Mouse (Mus musculus) embryonic fibroblast, embryonic 13.5 days (primary cell): ENCODE measurements around the gene 1700025G04Rik. TPM values are rescaled to one million over a fixed set of nuclear protein-coding genes. Genes with fewer than 3 reads are reported as not detected.

Experiments
- H3K27ac ChIP-seq: 2 replicates; pipeline ENCODE4 v1.5.1; 2012; ENCODE audit warnings: low read length, control low read depth, inconsistent platforms; ENCODE audit not compliant: insufficient read depth
- H3K4me1 ChIP-seq: 2 replicates; pipeline ENCODE4 v1.6.1; 2011; ENCODE audit warnings: low read length; ENCODE audit not compliant: control insufficient read depth, insufficient read depth
- H3K4me3 ChIP-seq: 2 replicates; pipeline ENCODE4 v1.5.1; 2011; ENCODE audit warnings: mild to moderate bottlenecking, control low read depth, low read length; ENCODE audit not compliant: insufficient read depth
- CTCF ChIP-seq: IDR thresholded peaks from 2 replicates; pipeline ENCODE4 v1.5.1; 2011; ENCODE audit warnings: mild to moderate bottlenecking, control low read depth, low read length, moderate library complexity, borderline replicate concordance; ENCODE audit not compliant: insufficient read depth
- POLR2A ChIP-seq: IDR thresholded peaks from 2 replicates; pipeline ENCODE4 v1.6.1; 2011; ENCODE audit warnings: low read depth, mild to moderate bottlenecking, control low read depth, low read length, moderate library complexity
- polyA plus RNA-seq: library from polyadenylated mRNA; stranded (reverse); fragments of >200 nt; gene quantifications from 2 replicates; pipeline ENCODE4 v1.2.4, GENCODE M21; 2011; ENCODE audit warnings: low read depth; ENCODE audit not compliant: missing spikeins, insufficient read length

1700025G04Rik gene
- polyA plus RNA-seq, 1 experiment, result 30.5 TPM

DNA sequence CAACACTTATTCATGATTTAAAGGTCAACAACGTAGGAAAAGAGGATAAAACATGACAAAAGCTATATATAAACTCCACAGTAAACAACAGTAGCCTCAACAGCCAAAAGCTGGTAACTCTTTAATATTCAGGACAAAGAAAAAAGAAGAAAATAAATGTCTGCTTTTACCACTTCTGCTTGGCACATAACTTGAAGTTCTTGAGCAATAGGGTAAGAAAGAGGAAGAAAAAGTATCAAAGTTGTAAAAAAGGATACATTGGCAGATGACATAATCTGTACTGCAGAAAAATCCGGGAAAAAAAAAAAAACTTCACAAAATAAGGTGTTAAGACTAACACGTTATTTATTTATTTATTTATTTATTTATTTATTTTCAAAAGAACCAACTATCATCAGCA lies 131.5 kb downstream of the 1700025G04Rik start:
- H3K27ac ChIP-seq, result no peak overlapping the region
- no peak overlapping the region for H3K4me3 ChIP-seq
- no peak for TF ChIP-seq CTCF
- TF ChIP-seq POLR2A, result no peak
- no peaks in the 10 kb centered on the region for H3K4me1 ChIP-seq

DNA sequence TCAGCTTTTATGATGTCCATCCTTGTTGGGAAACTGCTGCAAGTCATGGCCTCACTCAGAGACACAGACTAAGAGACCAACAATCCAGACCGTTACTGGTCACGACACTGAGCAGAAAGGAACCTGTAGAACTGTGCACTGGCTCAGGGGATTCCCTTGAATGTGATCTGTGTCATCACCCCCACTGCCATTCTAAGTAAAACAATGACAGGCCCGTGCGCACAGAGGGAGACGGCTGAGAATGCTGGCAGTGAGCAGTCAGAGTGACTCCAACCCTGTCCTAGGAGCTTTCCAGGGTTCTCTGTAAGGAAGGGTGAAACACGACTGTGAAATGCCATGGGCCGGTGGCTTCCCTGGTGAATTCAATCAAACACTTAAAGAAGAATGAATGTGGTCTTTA lies 132.3 kb downstream of the 1700025G04Rik start:
- TF ChIP-seq CTCF, result no peak
- no peak for TF ChIP-seq POLR2A
- no peaks in the 10 kb centered on the region for H3K4me1 ChIP-seq
- H3K4me3 ChIP-seq, result no peak overlapping the region
- no peak overlapping the region for H3K27ac ChIP-seq

GRCm38 (mm10) chr1:151955866-151956265 lies 134.1 kb downstream of the 1700025G04Rik start:
- H3K4me1 ChIP-seq, result no peaks in the 10 kb centered on the region
- H3K4me3 ChIP-seq, result no peak overlapping the region
- TF ChIP-seq POLR2A, result no peak
- TF ChIP-seq CTCF, result no peak
- H3K27ac ChIP-seq, result no peak overlapping the region

DNA sequence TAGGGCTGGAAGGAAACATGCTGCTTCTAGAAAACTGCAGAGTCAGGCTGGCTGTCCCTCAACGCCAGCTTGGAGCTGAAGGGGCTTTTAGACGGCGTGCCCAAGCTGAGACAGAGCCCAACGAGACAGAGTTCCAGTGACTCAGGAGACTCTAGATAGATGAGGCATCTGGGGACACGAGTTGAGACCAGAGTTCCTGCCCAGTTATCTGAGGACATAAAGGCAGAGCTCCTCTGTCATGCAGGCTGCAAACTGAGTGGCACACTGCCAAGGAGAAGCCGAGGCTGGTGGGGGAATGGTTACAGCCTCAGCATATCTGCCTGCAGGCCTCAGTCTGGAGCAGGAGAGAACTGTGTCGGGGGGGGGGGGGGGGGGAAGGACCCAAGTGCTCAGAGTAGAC lies 136.4 kb downstream of the 1700025G04Rik start:
- TF ChIP-seq POLR2A (no peak), CTCF (no peak)
- Histone ChIP-seq H3K27ac (no peak overlapping the region), H3K4me1 (peaks cover 5% of the 10 kb centered on the region), H3K4me3 (no peak overlapping the region)

DNA sequence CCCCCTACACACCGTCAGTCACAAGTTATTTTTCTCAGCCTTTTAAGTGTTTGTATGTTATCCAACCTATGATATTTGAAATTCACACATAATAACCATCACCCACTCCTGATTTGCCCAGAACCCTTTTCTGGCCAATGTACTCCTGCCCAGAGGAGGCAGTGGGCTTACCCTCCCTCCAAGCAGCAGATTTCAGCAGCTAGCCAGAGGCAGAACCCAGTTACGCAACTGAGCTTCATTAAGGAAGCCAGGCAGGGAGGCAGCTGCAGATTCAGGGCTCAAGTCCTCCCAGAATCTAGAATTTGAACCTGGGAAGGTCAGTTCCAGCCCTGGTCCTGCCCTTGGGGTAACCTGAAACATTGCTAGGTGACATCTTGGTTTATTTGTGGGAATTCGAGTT lies 141.9 kb downstream of the 1700025G04Rik start:
- no peak overlapping the region for H3K27ac ChIP-seq
- peaks cover 12% of the 10 kb centered on the region for H3K4me1 ChIP-seq
- TF ChIP-seq CTCF (no peak), POLR2A (no peak)
- no peak overlapping the region for H3K4me3 ChIP-seq

GRCm38 (mm10) chr1:151947571-151947970 lies 142.4 kb downstream of the 1700025G04Rik start:
- Histone ChIP-seq H3K4me1 (peaks cover 12% of the 10 kb centered on the region), H3K27ac (0 out of 2 replicates have a peak overlapping the region, but pooled peaks have one; percentile 17), H3K4me3 (no peak overlapping the region)
- TF ChIP-seq POLR2A, result no peak

GRCm38 (mm10) chr1:151944457-151945223 lies 145.3 kb downstream of the 1700025G04Rik start:
- no peak overlapping the region for H3K27ac ChIP-seq
- no peak overlapping the region for H3K4me3 ChIP-seq
- H3K4me1 ChIP-seq, result peaks cover 11% of the 10 kb centered on the region
- no peak for TF ChIP-seq POLR2A
- TF ChIP-seq CTCF, result no peak

DNA sequence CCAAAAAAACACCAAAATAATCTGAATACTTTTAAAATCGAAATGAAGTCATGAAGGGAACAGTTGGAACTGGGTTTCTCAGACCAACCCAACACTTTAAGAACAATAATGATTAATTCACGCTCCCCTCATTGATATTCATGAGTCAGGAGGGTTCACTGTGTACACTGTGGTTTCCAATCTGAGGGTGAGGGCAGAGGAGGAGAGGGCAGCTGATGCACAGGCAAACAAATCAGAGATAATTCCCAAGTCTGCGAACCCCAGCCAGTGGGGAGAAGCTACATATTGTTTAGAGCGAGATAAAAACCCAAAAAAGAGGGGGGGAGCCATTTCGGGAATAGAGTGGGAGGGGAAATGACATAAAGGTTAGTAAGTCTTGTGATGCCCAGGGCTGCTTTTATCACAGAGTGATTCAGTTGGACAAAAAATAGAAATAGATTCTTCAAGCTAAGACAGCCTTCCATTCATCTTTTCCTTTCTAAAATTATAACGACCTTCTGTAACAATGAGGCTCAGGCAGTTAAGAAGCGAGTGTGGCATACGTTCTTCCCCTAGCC lies 146.2 kb downstream of the 1700025G04Rik start:
- Histone ChIP-seq H3K4me1 (peaks cover 8% of the 10 kb centered on the region), H3K4me3 (no peak overlapping the region), H3K27ac (peak overlapping the region; percentile 37; the same call in 1 of the 2 replicates)
- TF ChIP-seq POLR2A (no peak), CTCF (no peak)

DNA sequence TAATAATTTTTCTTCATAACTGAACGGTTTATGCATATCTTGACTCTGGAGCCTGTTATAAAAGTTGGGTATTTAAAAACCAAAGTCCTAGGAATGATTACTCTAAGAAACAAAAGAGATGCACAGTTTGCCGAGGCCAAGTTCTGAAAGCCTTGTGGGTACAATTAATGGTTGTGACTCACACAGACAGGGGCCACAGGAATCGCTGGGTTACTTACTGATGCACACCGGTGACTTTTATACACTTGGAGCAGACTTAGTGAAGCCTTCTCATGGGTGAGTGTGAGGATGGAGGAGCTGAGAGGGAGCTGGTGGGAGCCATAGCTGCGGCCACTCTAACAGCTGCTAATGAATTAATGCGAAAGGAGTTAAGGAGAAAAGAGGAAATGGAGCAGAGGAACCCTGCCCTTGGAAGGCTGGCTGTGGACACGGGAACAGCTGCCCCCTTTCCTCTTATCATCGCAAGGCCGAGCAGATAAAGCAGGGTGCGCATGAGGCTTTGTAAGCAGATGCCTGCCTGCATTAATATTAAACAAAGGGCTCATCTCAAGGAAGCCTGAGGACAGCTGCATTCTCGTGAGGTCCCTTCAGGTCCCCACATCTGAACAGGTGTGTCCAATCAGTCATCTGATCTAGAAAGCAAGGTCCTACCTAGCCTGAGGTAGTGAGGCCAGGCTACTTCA lies 146.8 kb downstream of the 1700025G04Rik start:
- no peak overlapping the region for H3K4me3 ChIP-seq
- H3K4me1 ChIP-seq, result peaks cover 8% of the 10 kb centered on the region
- H3K27ac ChIP-seq, result no peak overlapping the region
- no peak for TF ChIP-seq CTCF
- TF ChIP-seq POLR2A, result no peak

DNA sequence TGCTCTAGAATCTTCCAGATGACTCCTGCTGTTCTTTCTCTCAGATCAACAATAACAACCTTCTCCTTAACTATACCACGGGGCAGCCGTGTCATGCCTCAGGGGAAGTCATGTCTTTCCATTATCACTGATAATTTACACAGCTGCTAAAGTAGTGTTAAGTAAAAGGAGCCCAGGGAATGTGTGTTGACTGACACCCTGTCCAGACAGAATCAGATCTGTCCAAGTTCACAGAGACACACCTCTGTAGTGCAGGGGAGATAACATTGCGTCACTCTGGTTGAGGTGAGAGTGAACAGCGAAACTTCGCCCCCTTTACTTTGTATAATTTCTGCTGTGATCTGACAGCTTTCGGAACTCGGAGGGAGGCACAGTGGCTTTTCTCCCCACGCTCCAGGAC lies 149.9 kb downstream of the 1700025G04Rik start:
- Histone ChIP-seq H3K4me3 (no peak overlapping the region), H3K4me1 (peaks cover 2% of the 10 kb centered on the region; the same call in 1 of the 2 replicates), H3K27ac (no peak overlapping the region)
- TF ChIP-seq CTCF (no peak), POLR2A (no peak)
